Mouse (Mus musculus): ENCODE measurements around the gene Itgb8. TPM values are rescaled to one million over a fixed set of nuclear protein-coding genes. Genes with fewer than 3 reads are reported as not detected.

The Itgb8 gene
- polyA plus RNA-seq, 1 experiment, result 10.1 TPM

GRCm38 (mm10) chr12:119207464-119207801 lies 31.2 kb downstream of the Itgb8 start:
- no peak for TF ChIP-seq CTCF (IDR thresholded peaks at IDR 0.05; ENCODE audit: borderline replicate concordance, extremely low read depth, insufficient read depth, insufficient read length)
- TF ChIP-seq POLR2A (IDR thresholded peaks at IDR 0.05; ENCODE audit: borderline replicate concordance, extremely low read depth, insufficient read depth, insufficient read length, poor library complexity, severe bottlenecking), result no peak
- no peak for DNase-seq (ENCODE audit: low read depth)

GRCm38 (mm10) chr12:119206711-119207463 lies 31.7 kb downstream of the Itgb8 start:
- peak; percentile 85 for DNase-seq (ENCODE audit: low read depth)
- TF ChIP-seq POLR2A (IDR thresholded peaks at IDR 0.05; ENCODE audit: borderline replicate concordance, extremely low read depth, insufficient read depth, insufficient read length, poor library complexity, severe bottlenecking) (no peak), CTCF (IDR thresholded peaks at IDR 0.05; ENCODE audit: borderline replicate concordance, extremely low read depth, insufficient read depth, insufficient read length) (no peak)

GRCm38 (mm10) chr12:119204411-119204810 lies 34.2 kb downstream of the Itgb8 start:
- TF ChIP-seq CTCF (IDR thresholded peaks at IDR 0.05; ENCODE audit: borderline replicate concordance, extremely low read depth, insufficient read depth, insufficient read length), result no peak
- no peak for TF ChIP-seq POLR2A (IDR thresholded peaks at IDR 0.05; ENCODE audit: borderline replicate concordance, extremely low read depth, insufficient read depth, insufficient read length, poor library complexity, severe bottlenecking)
- DNase-seq (ENCODE audit: low read depth), result no peak

GRCm38 (mm10) chr12:119202766-119203165 lies 35.8 kb downstream of the Itgb8 start:
- no peak for DNase-seq (ENCODE audit: low read depth)
- TF ChIP-seq POLR2A (IDR thresholded peaks at IDR 0.05; ENCODE audit: borderline replicate concordance, extremely low read depth, insufficient read depth, insufficient read length, poor library complexity, severe bottlenecking), result no peak
- no peak for TF ChIP-seq CTCF (IDR thresholded peaks at IDR 0.05; ENCODE audit: borderline replicate concordance, extremely low read depth, insufficient read depth, insufficient read length)

- TF ChIP-seq POLR2A (IDR thresholded peaks at IDR 0.05; ENCODE audit: borderline replicate concordance, extremely low read depth, insufficient read depth, insufficient read length, poor library complexity, severe bottlenecking), result no peak
- no peak for TF ChIP-seq CTCF (IDR thresholded peaks at IDR 0.05; ENCODE audit: borderline replicate concordance, extremely low read depth, insufficient read depth, insufficient read length)
- DNase-seq (ENCODE audit: low read depth), result no peak
Measured at GRCm38 (mm10) chr12:119195145-119195544, 43.5 kb downstream of the Itgb8 start.

GRCm38 (mm10) chr12:119189814-119190213 lies 48.8 kb downstream of the Itgb8 start:
- peak; percentile 83 for DNase-seq (ENCODE audit: low read depth)
- TF ChIP-seq POLR2A (IDR thresholded peaks at IDR 0.05; ENCODE audit: borderline replicate concordance, extremely low read depth, insufficient read depth, insufficient read length, poor library complexity, severe bottlenecking) (no peak), CTCF (IDR thresholded peaks at IDR 0.05; ENCODE audit: borderline replicate concordance, extremely low read depth, insufficient read depth, insufficient read length) (no peak)

- no peak for DNase-seq (ENCODE audit: low read depth)
- TF ChIP-seq CTCF (IDR thresholded peaks at IDR 0.05; ENCODE audit: borderline replicate concordance, extremely low read depth, insufficient read depth, insufficient read length) (no peak), POLR2A (IDR thresholded peaks at IDR 0.05; ENCODE audit: borderline replicate concordance, extremely low read depth, insufficient read depth, insufficient read length, poor library complexity, severe bottlenecking) (no peak)
Measured at GRCm38 (mm10) chr12:119185441-119185840, 53.2 kb downstream of the Itgb8 start.

GRCm38 (mm10) chr12:119182215-119182924 lies 56.2 kb downstream of the Itgb8 start:
- no peak for DNase-seq (ENCODE audit: low read depth)
- no peak for TF ChIP-seq POLR2A (IDR thresholded peaks at IDR 0.05; ENCODE audit: borderline replicate concordance, extremely low read depth, insufficient read depth, insufficient read length, poor library complexity, severe bottlenecking)
- no peak for TF ChIP-seq CTCF (IDR thresholded peaks at IDR 0.05; ENCODE audit: borderline replicate concordance, extremely low read depth, insufficient read depth, insufficient read length)

GRCm38 (mm10) chr12:119176017-119176416 lies 62.6 kb downstream of the Itgb8 start:
- TF ChIP-seq CTCF (IDR thresholded peaks at IDR 0.05; ENCODE audit: borderline replicate concordance, extremely low read depth, insufficient read depth, insufficient read length), result no peak
- TF ChIP-seq POLR2A (IDR thresholded peaks at IDR 0.05; ENCODE audit: borderline replicate concordance, extremely low read depth, insufficient read depth, insufficient read length, poor library complexity, severe bottlenecking), result no peak

GRCm38 (mm10) chr12:119169828-119170539 lies 68.6 kb downstream of the Itgb8 start:
- DNase-seq (ENCODE audit: low read depth), result peak; percentile 24
- peak; percentile 7; the same call in 1 of the 2 replicates for TF ChIP-seq CTCF (IDR thresholded peaks at IDR 0.05; ENCODE audit: borderline replicate concordance, extremely low read depth, insufficient read depth, insufficient read length)
- no peak for TF ChIP-seq POLR2A (IDR thresholded peaks at IDR 0.05; ENCODE audit: borderline replicate concordance, extremely low read depth, insufficient read depth, insufficient read length, poor library complexity, severe bottlenecking)

More at GRCm38 (mm10) chr12:119176017-119176416, 62.6 kb downstream of the Itgb8 start:
- DNase-seq (ENCODE audit: low read depth), result no peak

GRCm38 (mm10) chr12:119169143-119169542 lies 69.5 kb downstream of the Itgb8 start:
- peak; percentile 10 for DNase-seq (ENCODE audit: low read depth)
- TF ChIP-seq POLR2A (IDR thresholded peaks at IDR 0.05; ENCODE audit: borderline replicate concordance, extremely low read depth, insufficient read depth, insufficient read length, poor library complexity, severe bottlenecking), result no peak
